Mouse (Mus musculus) layer of hippocampus, adult 2 months (tissue): Measurements from ENCODE around the gene Aplp1. TPM values are rescaled to one million over a fixed set of nuclear protein-coding genes. Genes with fewer than 3 reads are reported as not detected.
"Not testable (repeated sequence)": the region's sequence is repeated elsewhere in the genome, so short reads cannot be mapped to it uniquely, and the experiment has no call there.

Experiments
- DNase-seq, 2 experiments: peaks; one replicate each; pipeline ENCODE4 v3.0.0; 2022; ENCODE audit warnings: low spot score in 2 of 2
- H3K27ac ChIP-seq: fragments of 200-600 bp; 2 replicates; pipeline ENCODE4 v1.8.1; 2022
- H3K4me3 ChIP-seq: fragments of 200-600 bp; 2 replicates; pipeline ENCODE4 v1.8.1; 2022; ENCODE audit warnings: mild to moderate bottlenecking
- CTCF ChIP-seq: fragments of 200-600 bp; conservative IDR thresholded peaks from 2 replicates; pipeline ENCODE4 v1.8.1; 2022; ENCODE audit warnings: antibody characterized with exemption, mild to moderate bottlenecking, moderate library complexity
- long read RNA-seq, 2 experiments: library from polyadenylated mRNA; stranded (forward); transcript quantifications; one replicate each; pipeline ENCODE4 v2.0.0; 2021; ENCODE audit warnings: borderline mapping rate in 2 of 2
- total RNA-seq, 2 experiments: library from RNA; stranded (reverse); gene quantifications; 2 replicates each; pipeline ENCODE4 v1.2.3; 2021

Gene Aplp1
- 1,000 to 10,000 TPM; 1,283 to 1,305 TPM for total RNA-seq
- long read RNA-seq, experiment 1, transcript Aplp1-201 (17 exons, 2,343 nt): major isoform, 1,393 of 1,581 reads
- long read RNA-seq, experiment 1, partial matches to known transcripts: 128 of 1,581 reads
- long read RNA-seq, experiment 1, other reads (novel, unspliced or antisense): 60 of 1,581 reads
- long read RNA-seq, experiment 2, transcript Aplp1-201 (17 exons, 2,343 nt): major isoform, 1,860 of 2,099 reads
- long read RNA-seq, experiment 2, partial matches to known transcripts: 143 of 2,099 reads
- long read RNA-seq, experiment 2, other reads (novel, unspliced or antisense): 96 of 2,099 reads

DNA sequence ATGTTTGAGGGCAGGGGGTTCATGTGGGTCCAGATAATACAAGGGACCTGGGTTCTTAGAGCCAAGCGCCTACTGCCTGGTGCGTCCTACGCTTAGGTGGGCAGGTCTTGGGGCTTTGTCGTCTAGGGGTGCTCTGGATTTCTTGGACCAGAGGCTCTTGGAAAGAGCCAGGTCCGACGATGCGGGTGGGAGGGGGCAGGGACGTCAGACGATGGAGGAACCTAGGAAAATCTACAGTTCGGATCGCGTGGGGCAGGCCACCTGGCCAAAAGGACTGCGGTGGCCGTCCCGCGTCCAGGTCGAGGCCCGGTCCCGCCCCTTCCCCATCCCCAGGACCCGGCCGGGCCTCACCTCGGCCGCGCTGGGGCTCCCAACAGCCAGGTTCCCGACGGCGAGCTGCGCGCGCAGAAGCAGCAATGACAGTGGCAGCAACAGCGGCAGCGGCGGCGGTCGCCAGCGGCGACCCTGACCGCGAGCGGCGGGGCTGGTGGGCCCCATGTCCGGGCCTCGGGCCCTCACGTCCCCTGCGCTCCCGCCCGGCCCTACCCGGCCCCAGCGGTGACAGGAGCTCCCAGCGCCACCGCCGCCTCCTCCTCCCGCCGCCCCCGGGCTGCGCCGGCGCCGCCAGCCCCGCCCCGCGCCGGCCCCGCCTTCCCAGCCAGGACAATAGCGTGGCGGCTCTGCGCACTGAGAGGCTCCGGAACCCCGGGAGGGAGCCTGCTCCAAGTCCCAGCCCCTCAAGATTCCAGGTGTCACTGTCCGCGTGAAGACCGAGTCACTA is at the start of gene Aplp1:
Aplp1 (minus strand) TSS at position 565 of the 781 bp plus-strand sequence.
- TF ChIP-seq CTCF: no peak
- Histone ChIP-seq H3K4me3 (peak within 1 kb of the TSS; percentile 89), H3K27ac (peak within 1 kb of the TSS; percentile 100)
- DNase-seq: peak; percentile 81 to 84

DNA sequence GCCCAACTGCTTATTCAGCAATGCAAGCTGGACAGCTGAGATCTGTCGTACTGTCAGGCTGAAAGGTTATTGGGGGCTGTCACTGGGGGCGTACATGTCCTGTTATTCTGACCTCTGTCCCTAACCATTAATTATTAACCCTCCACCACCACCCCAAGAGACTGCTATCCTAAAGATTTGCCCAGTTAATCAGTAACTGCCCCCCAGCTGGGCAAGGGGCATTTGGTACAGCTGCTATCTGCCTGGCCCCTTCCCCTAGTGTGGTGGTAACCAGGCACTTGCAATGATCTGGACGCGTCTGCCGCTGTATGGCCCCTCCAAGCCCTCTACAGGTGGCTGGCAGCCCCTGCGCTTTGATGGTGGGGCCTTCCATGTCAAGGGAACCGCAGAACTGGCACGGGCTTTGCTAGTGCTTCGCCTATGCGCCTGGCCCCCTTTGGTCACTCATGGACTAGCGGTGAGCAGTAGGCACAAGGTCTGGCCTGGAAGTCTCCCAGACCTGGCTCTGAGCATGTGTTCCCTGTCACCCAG is 48.1 kb upstream of the Aplp1 start, which contains the start of gene Prodh2:
Prodh2 (plus strand) TSS at position 222 of the 531 bp plus-strand sequence.
- TF ChIP-seq CTCF: no peak
- H3K4me3 ChIP-seq: no peak within 1 kb of the TSS
- DNase-seq: no peak
- H3K27ac ChIP-seq: no peak within 1 kb of the TSS

- peak; percentile 92 for TF ChIP-seq CTCF
- Histone ChIP-seq H3K4me3 (no peak overlapping the region), H3K27ac (no peak overlapping the region)
- peak; percentile 56 to 83 for DNase-seq
Observed at GRCm38 (mm10) chr7:30492765-30493164, 47.4 kb upstream of the Aplp1 start.

- peak; percentile 57 for TF ChIP-seq CTCF
- no peak for DNase-seq
- no peak overlapping the region for H3K4me3 ChIP-seq
- H3K27ac ChIP-seq: peak overlapping the region; percentile 65; the same call in 1 of the 2 replicates
Observed at GRCm38 (mm10) chr7:30490957-30491307, 45.6 kb upstream of the Aplp1 start.

GRCm38 (mm10) chr7:30490251-30490956 is 45.1 kb upstream of the Aplp1 start:
- peak; percentile 61 to 62 for DNase-seq
- H3K4me3 ChIP-seq: no peak overlapping the region
- TF ChIP-seq CTCF: peak; percentile 86
- H3K27ac ChIP-seq: peak overlapping the region; percentile 65; the same call in 1 of the 2 replicates

GRCm38 (mm10) chr7:30484250-30484649 is 38.9 kb upstream of the Aplp1 start:
- no peak for TF ChIP-seq CTCF
- DNase-seq: no peak
- Histone ChIP-seq H3K27ac (no peak overlapping the region), H3K4me3 (no peak overlapping the region)

GRCm38 (mm10) chr7:30477415-30478381 is 32.4 kb upstream of the Aplp1 start:
- peak overlapping the region; percentile 43; the same call in 1 of the 2 replicates for H3K27ac ChIP-seq
- no peak for TF ChIP-seq CTCF
- DNase-seq: peak; percentile 47 to 65

GRCm38 (mm10) chr7:30476136-30476535 is 30.8 kb upstream of the Aplp1 start:
- not testable (repeated sequence) for DNase-seq, H3K4me3 ChIP-seq, H3K27ac ChIP-seq

More at GRCm38 (mm10) chr7:30477415-30478381, 32.4 kb upstream of the Aplp1 start:
- peak overlapping the region; percentile 43 for H3K4me3 ChIP-seq

DNA sequence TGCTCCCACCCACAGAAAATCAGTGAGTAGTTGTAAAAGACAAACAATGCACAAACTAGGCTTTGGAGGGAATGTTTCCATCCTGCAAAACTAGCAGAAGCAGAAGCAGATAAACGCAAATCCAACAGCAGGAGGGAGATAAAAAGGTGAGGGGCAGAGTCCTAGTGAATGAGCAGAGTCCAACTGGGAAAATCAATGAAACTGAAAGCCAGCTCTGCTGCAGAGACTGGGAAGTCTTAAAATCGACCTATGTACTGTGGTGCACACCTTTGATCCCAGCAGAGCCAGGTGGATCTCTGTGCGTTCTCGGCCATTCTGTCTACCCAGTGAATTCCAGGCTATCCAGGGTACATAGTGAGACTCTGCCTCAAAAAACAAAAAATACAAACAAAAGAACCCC is 29.7 kb upstream of the Aplp1 start:
- DNase-seq: no peak
- no peak overlapping the region for H3K4me3 ChIP-seq
- no peak overlapping the region for H3K27ac ChIP-seq
- TF ChIP-seq CTCF: no peak

DNA sequence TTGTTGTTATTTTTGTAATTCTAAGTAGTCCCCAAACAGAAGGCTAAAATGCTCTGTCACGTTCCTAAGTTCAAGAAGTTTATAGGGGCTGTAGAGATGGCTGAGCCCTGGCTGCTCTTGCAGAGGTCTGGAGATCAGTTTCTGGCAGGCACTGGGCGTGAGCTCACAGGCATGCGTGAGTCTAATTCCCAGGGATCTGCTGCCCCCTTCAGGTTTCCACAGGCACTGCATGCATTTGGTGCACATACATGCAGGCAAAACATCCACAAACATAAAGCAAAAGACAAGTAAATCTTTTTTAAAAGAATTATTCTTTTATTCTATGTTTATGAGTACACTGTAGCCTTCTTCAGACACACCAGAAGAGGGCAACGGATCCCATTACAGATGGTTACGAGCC is 27.1 kb upstream of the Aplp1 start:
- TF ChIP-seq CTCF: peak; percentile 81
- peak in 1 of 2 experiments; percentile 56 for DNase-seq
- Histone ChIP-seq H3K27ac (no peak overlapping the region), H3K4me3 (no peak overlapping the region)

DNA sequence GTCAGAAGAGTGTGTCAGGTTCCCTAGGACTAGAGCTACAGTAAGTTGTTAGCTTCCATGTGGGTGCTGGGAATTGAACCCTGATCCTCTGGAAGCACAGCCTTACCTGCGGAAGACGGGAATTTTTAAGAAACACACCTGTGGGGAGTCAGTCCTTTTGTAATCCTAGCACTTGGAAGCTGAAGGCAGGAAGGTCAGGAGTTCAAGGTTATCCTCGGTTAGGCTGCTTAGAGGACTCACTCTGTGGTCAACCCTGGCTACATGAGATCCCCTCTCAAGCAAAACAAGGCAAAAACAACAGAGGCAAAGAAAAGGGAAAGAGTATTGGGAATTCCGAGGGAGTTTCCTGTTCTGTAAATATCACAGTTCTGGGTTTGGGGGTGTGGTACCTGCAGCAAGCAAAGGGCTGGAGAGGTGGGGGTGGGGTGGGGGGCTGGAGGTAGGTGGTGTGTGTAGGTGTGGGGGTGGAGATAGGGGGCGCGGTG is 19.5 kb upstream of the Aplp1 start:
- TF ChIP-seq CTCF: no peak
- DNase-seq: no peak
- Histone ChIP-seq H3K27ac (no peak overlapping the region), H3K4me3 (no peak overlapping the region)
